Mouse (Mus musculus) left cerebral cortex, adult 18-20 months (tissue): ENCODE data around the gene Vmn1r219. TPM values are rescaled to one million over a fixed set of nuclear protein-coding genes. Genes with fewer than 3 reads are reported as not detected.
"Not testable (repeated sequence)": the region's sequence is repeated elsewhere in the genome, so short reads cannot be mapped to it uniquely, and the experiment has no call there.

ENCODE experiments used
- DNase-seq, 2 experiments: peaks; one replicate each; pipeline ENCODE4 v3.0.0; 2021 to 2022; ENCODE audit warnings: low spot score in 2 of 2, mixed read lengths in 1 of 2
- long read RNA-seq, 2 experiments: library from polyadenylated mRNA; stranded (forward); transcript quantifications; one replicate each; pipeline ENCODE4 v2.0.0; 2021
- total RNA-seq, 2 experiments: library from RNA; stranded (reverse); gene quantifications; 2 replicates each; pipeline ENCODE4 v1.2.3; 2021

Vmn1r219 gene
- total RNA-seq = not detected
- long read RNA-seq, experiment 1 = 0 reads
- long read RNA-seq, experiment 2 = 0 reads

DNA sequence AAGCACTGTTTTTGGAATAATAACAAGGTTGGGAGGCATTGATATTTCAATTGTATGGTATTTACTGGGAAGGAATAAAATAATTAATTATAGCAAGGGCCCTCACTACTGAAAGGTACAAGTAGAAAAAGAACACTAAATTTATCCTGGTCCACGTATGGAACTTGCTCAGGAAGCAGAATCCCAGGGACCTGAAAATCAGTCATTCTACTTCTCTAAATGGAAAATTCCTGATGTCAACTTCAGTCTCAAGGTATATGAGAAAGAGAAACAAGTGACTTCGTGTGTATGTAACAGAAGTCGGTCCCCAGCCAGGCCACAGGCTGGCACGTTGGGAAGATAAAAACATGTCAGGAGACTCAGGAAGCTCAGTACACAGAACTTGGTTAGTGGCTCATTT, at the start of gene Vmn1r219:
Gene Vmn1r219 (plus strand): TSS at position 301 of the 400 bp plus-strand sequence.
- DNase-seq = no peak

DNA sequence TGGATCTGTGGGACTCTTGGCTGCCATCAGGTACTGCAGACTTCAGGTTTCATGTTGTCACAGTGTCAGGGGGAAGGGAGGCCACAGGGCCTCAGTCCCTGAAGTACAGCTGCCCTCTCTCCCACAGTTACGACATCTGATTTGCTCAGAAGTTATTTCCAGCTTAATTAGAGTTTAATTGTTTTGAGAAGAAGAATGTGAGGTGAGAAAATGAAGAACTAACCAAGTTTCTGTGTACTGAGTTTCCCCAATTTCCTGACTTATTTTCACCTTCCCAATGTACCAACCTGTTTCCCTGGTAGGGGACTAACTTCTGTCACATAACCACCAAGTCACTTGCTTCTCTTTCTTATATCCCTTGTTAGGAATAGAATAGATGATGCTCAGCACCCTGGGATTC, 41.0 kb upstream of the Vmn1r219 start, which contains the start of gene Vmn1r217:
Gene Vmn1r217 (minus strand): TSS at position 101 of the 400 bp plus-strand sequence.
- DNase-seq = not testable (repeated sequence)

DNA sequence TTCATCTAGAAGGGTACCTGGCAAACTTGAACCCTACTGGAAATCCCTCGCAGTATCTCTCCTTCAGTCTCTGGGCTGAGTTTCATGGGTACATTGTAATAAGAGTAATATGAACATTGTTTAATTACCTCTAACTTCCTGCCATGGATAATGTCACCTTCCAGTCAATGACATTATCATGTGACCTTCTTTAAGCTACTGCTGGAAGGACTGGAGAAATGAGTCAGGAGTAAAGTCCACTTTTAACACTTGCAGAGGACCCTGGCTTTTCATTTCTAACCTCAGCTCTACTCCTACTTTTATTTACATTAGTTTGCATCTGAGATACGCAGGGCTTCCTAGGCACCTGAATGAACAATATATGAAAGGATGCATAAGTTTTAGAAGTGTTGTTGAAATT, 38.5 kb upstream of the Vmn1r219 start:
- no peak for DNase-seq

DNA sequence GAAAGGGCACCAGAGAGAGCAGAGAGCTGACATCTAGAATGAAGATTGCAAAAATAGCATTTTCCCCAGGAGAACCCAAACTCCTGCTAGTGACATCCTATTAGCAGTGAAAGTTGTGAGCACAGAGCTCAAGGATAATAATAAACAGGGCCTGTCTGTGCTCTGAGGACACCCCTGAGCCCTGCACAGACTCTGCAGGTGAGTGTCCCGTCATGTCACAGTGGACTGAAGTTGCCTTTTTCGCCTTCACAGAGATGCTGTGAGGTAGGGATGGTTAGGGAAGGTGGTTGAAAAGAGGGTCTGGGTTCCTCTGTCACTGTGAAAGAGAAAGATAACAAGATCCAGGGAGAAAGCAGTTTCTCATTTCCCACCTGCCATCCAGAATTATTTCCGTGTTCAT, 26.0 kb upstream of the Vmn1r219 start, which contains the start of gene Vmn1r218:
Gene Vmn1r218 (plus strand): TSS at position 57 of the 400 bp plus-strand sequence.
- no peak for DNase-seq

DNA sequence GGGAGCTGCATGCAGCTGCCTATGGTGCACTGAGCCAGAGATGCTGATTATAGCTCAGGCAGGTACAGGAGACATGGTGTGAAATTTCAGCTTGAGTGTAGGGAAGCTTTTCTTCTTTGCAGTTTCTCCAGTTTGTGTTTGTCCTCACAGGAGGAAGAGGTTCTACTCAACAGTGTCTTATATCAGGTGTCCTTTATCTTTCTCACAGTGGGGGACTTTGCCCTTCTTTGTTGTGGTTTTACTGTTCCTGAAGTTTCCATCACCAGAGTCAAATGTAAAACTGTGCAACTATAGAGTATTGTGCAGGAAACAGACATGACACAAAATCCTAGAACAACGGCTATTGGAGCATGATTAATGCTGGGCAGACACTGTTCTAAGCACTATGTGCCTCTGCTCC, 25.6 kb upstream of the Vmn1r219 start:
- DNase-seq = no peak

DNA sequence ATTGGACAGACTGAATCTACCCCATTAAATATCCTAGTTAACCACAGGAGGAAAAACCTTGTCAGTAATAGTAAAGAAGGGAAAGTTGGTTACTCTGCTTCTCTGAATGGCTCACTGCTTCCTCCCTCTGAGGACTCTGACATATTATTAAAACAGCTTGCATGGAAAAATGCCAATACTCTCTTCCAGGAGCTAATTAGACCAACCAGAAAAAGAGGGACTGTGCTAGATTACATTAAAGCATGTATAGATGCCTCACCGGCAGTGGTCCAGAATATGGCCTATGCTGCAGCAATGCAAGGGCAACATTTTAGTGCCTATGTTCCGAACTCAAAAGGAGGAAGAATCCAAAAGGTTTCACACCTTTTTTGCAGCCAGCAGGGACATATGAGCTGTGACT, 20.2 kb upstream of the Vmn1r219 start:
- DNase-seq = no peak

DNA sequence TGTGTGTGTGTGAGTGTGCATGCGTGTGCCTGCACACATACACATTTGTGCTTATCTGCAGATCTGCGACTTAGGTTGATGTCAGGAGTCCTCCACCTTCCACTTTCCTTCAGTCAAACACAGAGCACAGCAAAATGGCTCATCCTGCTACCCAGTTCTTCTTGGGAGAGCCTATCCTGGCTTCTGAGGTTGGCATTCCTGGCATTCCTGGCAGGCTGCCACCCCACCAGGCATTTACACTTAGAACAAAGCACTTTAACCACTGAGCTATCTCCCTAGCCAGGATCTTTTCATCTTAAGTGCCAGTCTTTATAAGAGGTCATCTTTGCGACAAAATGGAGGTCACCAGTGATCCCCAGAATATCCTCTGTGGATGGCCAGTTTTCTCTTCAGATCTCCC, 1.3 kb upstream of the Vmn1r219 start:
- no peak for DNase-seq

DNA sequence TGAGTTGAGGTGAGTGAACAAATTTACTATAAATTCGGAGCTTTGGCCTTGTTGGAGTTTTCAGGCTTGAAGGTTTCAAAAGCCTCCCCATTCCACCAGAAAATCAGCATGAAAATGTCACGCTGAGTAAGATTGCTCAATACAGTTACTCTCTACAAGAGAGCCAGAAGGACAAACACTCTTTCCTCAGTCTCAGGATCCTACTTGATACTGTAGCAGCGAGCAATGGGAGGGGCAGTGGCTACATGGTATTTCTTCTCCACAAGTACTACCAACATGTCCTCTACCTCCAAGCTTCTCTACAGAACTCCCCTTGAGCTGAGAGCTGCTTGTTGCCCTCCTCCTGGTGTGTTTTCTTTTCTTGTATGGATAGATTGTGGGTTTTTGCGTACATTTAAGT, 7.4 kb downstream of the Vmn1r219 start:
- DNase-seq = not testable (repeated sequence)

DNA sequence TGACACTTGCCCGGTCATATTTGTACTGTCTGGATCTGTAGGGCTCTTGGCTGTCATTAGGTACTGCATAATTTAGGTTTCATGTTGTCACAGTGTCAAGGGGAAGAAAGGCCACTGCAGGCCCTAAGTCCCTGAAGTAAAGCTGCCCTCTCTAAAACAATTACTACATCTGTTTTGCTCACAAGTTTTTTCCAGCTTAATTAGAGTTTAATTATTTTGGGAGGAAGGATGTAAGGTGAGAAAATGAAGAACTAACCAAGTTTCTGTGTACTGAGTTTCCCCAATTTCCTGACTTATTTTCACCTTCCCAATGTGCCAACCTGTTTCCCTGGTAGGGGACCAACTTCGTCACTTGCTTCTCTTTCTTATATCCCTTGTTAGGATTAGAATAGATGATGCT, 28.8 kb downstream of the Vmn1r219 start, which contains the start of gene Vmn1r220:
Gene Vmn1r220 (minus strand): TSS at position 101 of the 400 bp plus-strand sequence.
- no peak for DNase-seq

DNA sequence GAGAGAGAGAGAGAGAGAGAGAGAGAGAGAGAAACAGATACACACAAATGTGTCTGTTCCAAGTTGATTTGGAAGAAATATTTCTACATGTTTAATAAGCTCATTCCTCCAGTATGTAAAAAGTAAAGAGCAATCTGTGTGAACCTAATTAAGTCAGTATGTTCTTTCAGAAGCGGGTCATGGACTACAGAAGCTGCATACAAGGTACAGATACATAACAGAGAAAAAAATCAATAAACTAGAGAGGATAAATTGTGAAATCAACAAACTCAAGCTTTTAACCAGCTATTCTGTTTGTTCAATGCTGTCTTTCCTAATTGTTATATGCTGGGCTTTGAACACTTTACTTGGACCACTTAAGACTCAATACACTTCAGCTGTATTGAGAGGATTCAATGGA, 44.8 kb downstream of the Vmn1r219 start:
- DNase-seq = not testable (repeated sequence)

DNA sequence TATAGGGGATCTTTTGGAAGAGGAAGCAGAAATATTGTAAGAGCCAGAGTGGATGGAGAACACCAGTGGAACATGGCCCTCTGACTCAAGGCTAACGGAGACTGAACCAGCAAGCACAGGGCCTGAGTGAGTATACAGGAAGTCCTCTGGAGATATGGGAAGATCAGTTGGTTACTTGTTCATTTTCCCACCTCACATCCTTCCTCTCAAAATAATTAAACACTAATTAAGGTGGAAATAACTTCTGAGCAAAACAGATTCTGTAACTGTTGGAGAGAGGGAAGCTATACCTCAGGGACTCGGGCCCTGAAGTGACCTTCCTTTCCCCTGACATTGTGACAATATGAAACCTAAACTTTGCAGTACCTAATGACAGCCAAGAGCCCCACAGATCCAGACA, 54.7 kb downstream of the Vmn1r219 start, which contains the start of gene Vmn1r221:
Gene Vmn1r221 (plus strand): TSS at position 301 of the 400 bp plus-strand sequence.
- DNase-seq = not testable (repeated sequence)

Other genes starting within 250 kb of the Vmn1r219 start
- not detected for gene Vmn1r213, start 151.7 kb upstream of the Vmn1r219 start, total RNA-seq
- gene Vmn1r214, start 128.9 kb upstream of the Vmn1r219 start, total RNA-seq = not detected
- gene Vmn1r215, start 91.3 kb upstream of the Vmn1r219 start, total RNA-seq = not detected
- not detected for gene Vmn1r217, start 41.1 kb upstream of the Vmn1r219 start, total RNA-seq
- gene Vmn1r218, start 26.2 kb upstream of the Vmn1r219 start, total RNA-seq = not detected
- not detected for gene Vmn1r220, start 28.7 kb downstream of the Vmn1r219 start, total RNA-seq
- gene Vmn1r221, start 54.8 kb downstream of the Vmn1r219 start, total RNA-seq = not detected
- gene Vmn1r222, start 76.6 kb downstream of the Vmn1r219 start, total RNA-seq = not detected
- gene Vmn1r223, start 87.8 kb downstream of the Vmn1r219 start, total RNA-seq = not detected
- gene Zfp322a, start 209.9 kb downstream of the Vmn1r219 start, total RNA-seq = 10 to 100 TPM; 29.5 to 31.7 TPM